Comparison of ENCODE assay signal across 8 mouse cellular contexts in the genomic region with DNA sequence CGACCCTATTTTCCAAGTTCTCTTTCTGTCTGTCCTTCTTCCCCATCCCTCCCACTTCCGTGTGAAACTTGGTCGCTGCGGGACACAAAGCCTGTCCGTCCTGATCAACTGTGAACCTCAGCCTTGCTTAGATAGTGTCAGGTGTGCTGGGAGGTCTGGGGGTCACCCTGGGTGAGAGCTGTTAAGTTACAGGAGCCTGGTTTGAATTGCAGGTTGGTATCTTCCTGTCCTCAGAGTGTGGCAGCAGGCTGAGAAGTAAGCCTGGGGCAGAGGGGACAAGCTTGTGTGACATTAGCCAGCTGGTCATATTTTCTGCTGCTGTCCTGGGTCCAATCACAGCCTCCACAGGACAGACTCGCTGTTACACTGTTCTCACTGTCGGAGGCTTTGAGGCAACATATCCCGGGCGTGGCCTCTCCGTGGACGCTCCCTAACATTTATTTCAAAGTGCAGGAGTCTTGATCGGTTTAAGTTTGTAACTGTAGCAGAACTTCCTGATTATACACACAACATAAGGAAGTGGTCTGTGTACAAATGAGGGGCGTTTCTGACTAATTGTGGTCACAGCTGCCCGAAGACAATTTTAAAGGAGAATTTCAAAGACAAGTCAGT. TPM values are rescaled to one million over a fixed set of nuclear protein-coding genes. Genes with fewer than 3 reads are reported as not detected.
DNase-seq lines count a peak whose midpoint lies in the region; ATAC-seq and TF ChIP-seq lines count a peak whose summit lies in the region.

No protein-coding gene starts in this region.

- peaks cover 40% of the 10 kb centered on the region for H3K36me3 ChIP-seq in G1E (replicated peaks)
- no peaks in the 10 kb centered on the region for H3K36me3 ChIP-seq in intestine, embryonic 14.5 days (ENCODE audit: control insufficient read depth, insufficient read depth, low read length)
- H3K36me3 ChIP-seq in stomach, embryonic 14.5 days (ENCODE audit: control insufficient read depth, insufficient read depth, low read length), result no peaks in the 10 kb centered on the region

- TF ChIP-seq CTCF in G1E (IDR thresholded peaks at IDR 0.05; ENCODE audit: low read depth, low read length), result no peak

- H3K9ac ChIP-seq in intestine, embryonic 14.5 days (ENCODE audit: low read length), result peak overlapping the region; percentile 38
- no peak overlapping the region for H3K9ac ChIP-seq in stomach, embryonic 14.5 days (replicated peaks; ENCODE audit: low read depth, low read length)

- peak overlapping the region; percentile 92 for H3K27ac ChIP-seq in intestine, embryonic 14.5 days (ENCODE audit: low read depth)
- peak overlapping the region; percentile 96 for H3K27ac ChIP-seq in stomach, embryonic 14.5 days (ENCODE audit: low read length)

- peak overlapping the region; percentile 55 for H3K4me2 ChIP-seq in intestine, embryonic 14.5 days (ENCODE audit: low read length)
- peak overlapping the region; percentile 60 for H3K4me2 ChIP-seq in stomach, embryonic 14.5 days (replicated peaks; ENCODE audit: low read depth, low read length)

- peak overlapping the region; percentile 66 for H3K4me3 ChIP-seq in G1E (ENCODE audit: low read depth, low read length)
- peak overlapping the region; percentile 28 for H3K4me3 ChIP-seq in intestine, embryonic 14.5 days (ENCODE audit: low read depth, low read length)
- peak overlapping the region; percentile 24; the same call in 1 of the 2 replicates for H3K4me3 ChIP-seq in stomach, embryonic 14.5 days (ENCODE audit: low read depth, low read length)

- 7% methylated on average over 14 of the region's 14 CpGs for WGBS in intestine, embryonic 14.5 days
- 8% methylated on average over 14 of the region's 14 CpGs for WGBS in stomach, embryonic 14.5 days

- H3K27me3 ChIP-seq in G1E (ENCODE audit: insufficient read depth, low read length), result no peaks in the 10 kb centered on the region
- H3K27me3 ChIP-seq in intestine, embryonic 14.5 days (replicated peaks; ENCODE audit: control insufficient read depth, insufficient read depth, low read length), result no peaks in the 10 kb centered on the region
- no peaks in the 10 kb centered on the region for H3K27me3 ChIP-seq in stomach, embryonic 14.5 days (ENCODE audit: control insufficient read depth, insufficient read depth, low read length)

- peaks cover 62% of the 10 kb centered on the region for H3K4me1 ChIP-seq in G1E (ENCODE audit: insufficient read depth, low read depth, low read length)
- peaks cover 37% of the 10 kb centered on the region for H3K4me1 ChIP-seq in intestine, embryonic 14.5 days (replicated peaks; ENCODE audit: control insufficient read depth, insufficient read depth, low read length)
- peaks cover 26% of the 10 kb centered on the region for H3K4me1 ChIP-seq in stomach, embryonic 14.5 days (ENCODE audit: control insufficient read depth, insufficient read depth, low read length)

- peak; percentile 24; the same call in 1 of the 2 replicates for ATAC-seq in G1E (ENCODE audit: extremely low read depth, insufficient number of reproducible peaks, low FRiP score, poor library complexity, severe bottlenecking)
- ATAC-seq in intestine, embryonic 14.5 days (replicated peaks; ENCODE audit: low FRiP score, low TSS enrichment, low read depth), result peak; percentile 28; the same call in 1 of the 2 replicates
- ATAC-seq in stomach, embryonic 14.5 days (ENCODE audit: insufficient number of reproducible peaks, insufficient read depth, low FRiP score, low read depth), result peak; percentile 39

- no peaks in the 10 kb centered on the region for H3K9me3 ChIP-seq in G1E (replicated peaks)
- H3K9me3 ChIP-seq in intestine, embryonic 14.5 days (ENCODE audit: control insufficient read depth, low read length), result no peaks in the 10 kb centered on the region
- no peaks in the 10 kb centered on the region for H3K9me3 ChIP-seq in stomach, embryonic 14.5 days (ENCODE audit: control insufficient read depth, low read depth, low read length)

- DNase-seq in A20 (ENCODE audit: low read depth, low spot score), result peak; percentile 45
- DNase-seq in G1E (ENCODE audit: low spot score), result peak; percentile 18
- DNase-seq in gastrocnemius, postnatal 25 days, result peak; percentile 65
- DNase-seq in intestine, embryonic 14.5 days (ENCODE audit: low spot score), result peak; percentile 73
- peak; percentile 78 to 87 for DNase-seq in lung, postnatal 4 days
- DNase-seq in right cerebral cortex, postnatal 4 days, result no peak
- no peak for DNase-seq in right cerebral cortex, postnatal 10 days (ENCODE audit: low spot score in 2 of 2)

RNA-seq across cellular contexts. Expression of a gene that starts 17.3 kb away (rescaled TPM):
- total RNA-seq in G1E (2014; fragmentation: Nextera tagmentation) (35.3 and 35.7 TPM in 2 replicates), G1E (2017) (13.6 and 14.6 TPM in 2 replicates)
- 20.2 and 21.3 TPM in 2 replicates for polyA plus RNA-seq in G1E (2012)
- total RNA-seq in gastrocnemius, postnatal 25 days (2021), result 100 to 1,000 TPM; 180 to 193 TPM
- polyA plus RNA-seq in intestine, embryonic 14.5 days (2014; fragmentation: Nextera tagmentation; extraction: Ambion mirVana), result 23.4 and 26.1 TPM in 2 replicates
- 18.3 and 21.9 TPM in 2 replicates for polyA plus RNA-seq in stomach, embryonic 14.5 days (2014; fragmentation: Nextera tagmentation; extraction: Ambion mirVana)

RNA-seq across cellular contexts. Expression of a gene that starts 37.6 kb away (rescaled TPM):
- total RNA-seq in G1E (2014; fragmentation: Nextera tagmentation) (1.3 and 1.6 TPM in 2 replicates), G1E (2017) (3.2 and 3.8 TPM in 2 replicates)
- polyA plus RNA-seq in G1E (2012), result 0.52 and 0.64 TPM in 2 replicates
- under 1 TPM; 0.18 to 0.29 TPM for total RNA-seq in gastrocnemius, postnatal 25 days (2021)
- polyA plus RNA-seq in intestine, embryonic 14.5 days (2014; fragmentation: Nextera tagmentation; extraction: Ambion mirVana), result 113 and 122 TPM in 2 replicates
- 134 and 136 TPM in 2 replicates for polyA plus RNA-seq in stomach, embryonic 14.5 days (2014; fragmentation: Nextera tagmentation; extraction: Ambion mirVana)

Comparison
In these comparisons a context has a peak if more than half of its experiments do, and no peak if none do; other contexts are left out.
1. DNase-seq: peak in A20 (single experiment), G1E (single experiment), gastrocnemius, postnatal 25 days (single experiment), intestine, embryonic 14.5 days (single experiment) and lung, postnatal 4 days (2 of 2); none in right cerebral cortex, postnatal 4 days (single experiment) and right cerebral cortex, postnatal 10 days (0 of 2).
2. RNA of a gene that starts 37.6 kb away (polyA plus RNA-seq): 134 to 136 TPM in stomach, embryonic 14.5 days and 113 to 122 TPM in intestine, embryonic 14.5 days; 0.52 to 0.64 TPM in G1E; every median in the first group is over 10 times any median in the second.
3. Peak in every context shown above with its lines, with median percentiles within 50 percentile points of each other: ATAC-seq and H3K4me3 ChIP-seq.